Mouse (Mus musculus): ENCODE results near the gene Map1b.
A peak's percentile ranks its signal among the peaks of the same experiment; 100 is the strongest.

Gene Map1b

DNA sequence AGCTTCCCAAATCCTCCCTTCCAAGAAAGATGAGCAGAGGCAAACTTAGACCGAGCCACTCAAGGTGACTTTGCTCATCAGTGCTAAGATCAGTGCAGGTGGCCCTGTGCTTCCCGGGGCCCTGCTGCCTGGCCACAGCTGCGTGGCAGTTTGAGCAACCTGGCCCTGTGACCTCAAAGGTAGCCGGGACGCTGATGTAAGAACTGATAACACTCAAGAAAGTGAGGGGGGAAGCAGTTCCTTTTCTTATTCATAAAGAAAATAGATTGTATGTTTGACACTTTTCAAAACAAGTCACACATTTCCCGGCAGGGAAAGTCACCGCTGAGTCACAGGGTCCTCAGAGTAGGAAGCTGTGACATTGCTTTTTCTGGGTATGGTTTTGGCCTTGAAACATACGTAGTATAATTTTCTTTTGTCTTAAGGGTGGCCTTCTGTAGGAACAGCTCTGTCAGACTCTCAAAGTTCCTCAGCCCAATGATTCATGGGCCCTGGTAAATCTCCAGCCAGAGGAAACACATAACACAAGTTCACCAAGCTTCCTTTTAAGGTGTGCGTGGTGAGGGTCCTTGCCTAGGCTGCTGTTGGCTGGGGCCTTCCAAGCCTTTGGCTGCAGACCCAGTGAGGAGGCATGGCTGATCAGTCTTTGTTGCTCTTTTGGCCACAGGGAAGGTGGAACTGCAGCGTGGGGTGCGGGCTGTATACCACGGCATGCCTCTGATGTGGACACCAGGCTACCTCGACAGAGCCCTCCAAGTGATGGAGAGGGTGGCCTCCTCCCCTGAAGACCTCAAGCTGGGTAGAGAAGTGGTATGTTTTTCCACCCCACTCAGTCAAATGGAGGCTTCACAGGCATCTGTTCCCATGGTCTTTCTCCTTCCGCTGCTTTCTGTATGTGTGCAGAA lies 105.5 kb downstream of the Map1b start:
- no peak for DNase-seq (ENCODE audit: low read depth, low spot score)

DNA sequence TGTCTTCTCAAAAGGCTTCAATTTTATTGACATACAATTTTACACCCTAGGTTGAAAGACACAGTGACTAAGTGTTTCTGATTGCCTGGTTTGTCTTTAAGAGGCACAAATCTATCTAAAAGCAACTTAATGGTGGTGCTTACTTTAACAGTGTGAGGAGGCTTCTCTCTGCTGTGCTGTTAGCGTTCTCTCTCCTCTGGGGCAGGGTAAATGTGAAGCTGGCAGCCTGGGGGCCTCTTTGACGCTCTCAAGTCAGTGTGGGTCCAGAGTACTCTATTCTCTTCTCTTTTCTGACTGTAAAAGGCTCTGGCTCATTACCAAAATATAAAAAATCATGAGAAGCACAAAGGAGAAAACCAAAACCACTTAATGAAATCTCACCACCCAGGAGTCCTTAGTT lies 107.1 kb downstream of the Map1b start:
- no peak for DNase-seq (ENCODE audit: low read depth, low spot score)

DNA sequence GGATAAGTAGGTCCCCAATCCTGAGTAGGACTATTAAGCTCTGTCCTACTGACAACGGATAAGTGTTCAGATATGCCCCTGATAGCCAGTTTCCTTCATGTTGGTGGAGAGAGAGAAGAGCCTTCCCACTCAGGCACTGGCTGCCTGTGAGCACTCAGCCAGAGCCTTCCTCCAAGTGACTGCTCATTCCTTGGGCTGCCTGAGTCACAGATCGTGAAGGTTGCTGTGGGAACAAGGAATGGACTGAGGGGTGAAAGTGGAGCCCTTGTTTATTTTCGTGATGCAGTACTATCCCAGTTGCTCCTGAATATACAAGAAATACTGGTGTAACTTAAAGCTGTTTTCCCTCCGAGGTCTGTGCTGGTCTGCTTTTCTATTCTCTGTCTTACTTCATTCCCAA lies 117.0 kb downstream of the Map1b start:
- no peak for DNase-seq (ENCODE audit: low read depth, low spot score)

DNA sequence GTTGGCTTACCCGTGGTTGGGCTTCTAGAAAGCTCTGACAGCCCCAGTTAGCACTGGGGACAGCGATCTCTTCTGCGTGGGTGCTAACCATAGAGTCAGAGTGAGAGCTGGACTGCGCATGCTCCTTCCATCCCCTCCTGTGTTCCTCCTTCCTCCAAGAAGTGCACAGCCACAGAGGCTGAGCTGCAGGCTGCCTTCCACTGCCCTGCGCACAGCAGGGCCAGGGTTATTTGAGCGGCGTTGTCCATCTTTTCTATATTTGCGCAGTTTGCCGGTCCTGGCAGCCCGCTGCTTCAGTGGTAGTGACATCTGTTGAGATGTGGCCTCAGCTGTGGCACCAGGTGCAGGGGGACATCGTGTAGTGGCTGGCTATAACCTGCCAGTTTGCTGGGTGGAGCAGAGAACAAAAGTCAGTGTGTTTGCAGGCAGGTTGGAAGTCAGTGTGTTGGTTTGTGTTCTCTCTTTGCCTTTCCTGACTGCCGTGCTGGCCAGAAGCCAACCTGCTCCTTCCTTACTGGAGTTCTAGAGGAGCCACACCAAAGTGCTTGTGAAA lies 118.1 kb downstream of the Map1b start:
- DNase-seq (ENCODE audit: low read depth, low spot score): peak; percentile 44

DNA sequence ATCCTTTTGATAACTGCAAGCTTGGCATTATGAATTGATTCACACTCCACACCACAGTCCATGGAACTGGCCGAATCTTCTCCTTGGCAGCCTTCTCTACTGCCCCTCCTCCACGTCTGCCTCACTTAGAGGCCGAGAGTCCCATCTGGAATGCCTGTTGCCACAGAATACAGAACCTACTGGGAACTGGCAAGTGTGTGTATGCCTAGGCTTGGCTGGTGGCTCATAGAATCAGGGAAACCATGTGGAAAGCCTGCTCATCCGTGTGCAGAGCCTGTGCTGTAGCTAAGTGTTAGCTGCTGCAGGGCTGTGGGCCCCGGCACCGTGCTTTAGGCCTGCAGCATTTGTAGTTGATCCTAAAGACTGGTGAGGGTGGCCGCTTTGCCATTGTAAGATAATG lies 119.1 kb downstream of the Map1b start:
- DNase-seq (ENCODE audit: low read depth, low spot score): peak; percentile 97

- peak; percentile 56 for DNase-seq (ENCODE audit: low read depth, low spot score)
These were observed 120.8 kb downstream of the Map1b start for GRCm38 (mm10) chr13:99395531-99395930.

DNA sequence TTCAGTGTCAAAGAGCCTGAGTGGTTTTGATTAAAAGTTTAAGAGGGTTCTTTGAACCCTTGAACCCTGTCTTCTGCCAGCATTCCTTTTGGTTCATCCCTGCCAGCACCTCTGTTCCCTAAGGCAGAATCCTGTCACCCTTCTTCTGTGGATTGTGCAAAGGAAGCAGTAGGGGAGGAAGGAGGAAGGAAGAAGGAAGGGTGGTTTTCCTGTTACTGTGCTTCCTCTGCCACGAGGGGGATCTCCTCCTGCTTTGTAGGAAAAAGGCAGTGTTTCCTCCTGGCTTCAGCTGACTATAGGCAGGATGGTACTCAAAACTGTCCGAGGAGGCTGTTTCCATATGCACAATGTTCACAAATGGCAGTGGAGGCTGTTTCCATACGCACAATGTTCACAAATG lies 121.6 kb downstream of the Map1b start:
- DNase-seq (ENCODE audit: low read depth, low spot score): no peak

- DNase-seq (ENCODE audit: low read depth, low spot score): no peak
These were observed 123.2 kb downstream of the Map1b start for GRCm38 (mm10) chr13:99393128-99393527.

- peak; percentile 90 for DNase-seq (ENCODE audit: low read depth, low spot score)
These were observed 124.9 kb downstream of the Map1b start for GRCm38 (mm10) chr13:99391417-99391816.

- DNase-seq (ENCODE audit: low read depth, low spot score): peak; percentile 41
These were observed 128.2 kb downstream of the Map1b start for GRCm38 (mm10) chr13:99387901-99388811.

GRCm38 (mm10) chr13:99386341-99386740 lies 130.0 kb downstream of the Map1b start:
- DNase-seq (ENCODE audit: low read depth, low spot score): no peak

DNA sequence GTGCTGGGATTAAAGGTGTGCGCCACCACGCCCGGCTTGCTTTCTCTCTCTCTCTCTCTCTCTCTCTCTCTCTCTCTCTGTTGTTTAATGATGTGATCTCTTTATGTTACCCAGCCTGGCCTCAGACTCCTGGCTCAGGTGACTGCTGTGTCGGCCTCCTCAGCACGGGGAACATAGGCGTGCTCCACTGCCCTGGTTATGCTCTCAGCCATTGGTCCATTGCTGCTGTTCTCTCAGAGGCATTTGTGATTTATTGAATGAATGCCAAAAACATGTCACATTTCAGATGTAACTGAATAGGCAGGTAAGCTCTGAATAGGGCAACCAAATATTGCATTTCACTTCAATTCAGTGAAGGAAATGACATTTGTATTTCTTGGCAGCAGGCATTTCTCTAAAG lies 130.4 kb downstream of the Map1b start:
- no peak for DNase-seq (ENCODE audit: low read depth, low spot score)

GRCm38 (mm10) chr13:99384555-99385203 lies 131.7 kb downstream of the Map1b start:
- DNase-seq (ENCODE audit: low read depth, low spot score): peak; percentile 52

- DNase-seq (ENCODE audit: low read depth, low spot score): no peak
These were observed 134.0 kb downstream of the Map1b start for GRCm38 (mm10) chr13:99382373-99382772.

GRCm38 (mm10) chr13:99378223-99378622 lies 138.1 kb downstream of the Map1b start:
- no peak for DNase-seq (ENCODE audit: low read depth, low spot score)

- DNase-seq (ENCODE audit: low read depth, low spot score): no peak
These were observed 139.3 kb downstream of the Map1b start for GRCm38 (mm10) chr13:99377055-99377454.

GRCm38 (mm10) chr13:99375550-99375949 lies 140.8 kb downstream of the Map1b start:
- peak; percentile 93 for DNase-seq (ENCODE audit: low read depth, low spot score)

GRCm38 (mm10) chr13:99374191-99374590 lies 142.1 kb downstream of the Map1b start:
- no peak for DNase-seq (ENCODE audit: low read depth, low spot score)

GRCm38 (mm10) chr13:99373684-99374083 lies 142.7 kb downstream of the Map1b start:
- DNase-seq (ENCODE audit: low read depth, low spot score): no peak
